Mouse (Mus musculus): ENCODE results near the gene Fam189b.
A peak's percentile ranks its signal among the peaks of the same experiment; 100 is the strongest.
"Not testable (repeated sequence)": the region's sequence is repeated elsewhere in the genome, so short reads cannot be mapped to it uniquely, and the experiment has no call there.

Fam189b gene

GRCm38 (mm10) chr3:89183058-89183958 lies at the start of gene Fam189b:
Gene Fam189b (plus strand): TSS chr3:89183143.
- DNase-seq, result peak; percentile 85 to 91

- no peak for DNase-seq
Observed at GRCm38 (mm10) chr3:89133752-89134151, 49.2 kb upstream of the Fam189b start.

- DNase-seq, result no peak
Observed at GRCm38 (mm10) chr3:89135958-89136357, 47.0 kb upstream of the Fam189b start, which contains the start of gene Pklr. Gene Pklr (plus strand): TSS chr3:89136142.

GRCm38 (mm10) chr3:89136365-89136764 lies 46.6 kb upstream of the Fam189b start:
- peak; percentile 57 to 62 for DNase-seq

- DNase-seq, result no peak
Observed at GRCm38 (mm10) chr3:89144821-89145220, 38.1 kb upstream of the Fam189b start.

GRCm38 (mm10) chr3:89145566-89145965 lies 37.4 kb upstream of the Fam189b start:
- no peak for DNase-seq

GRCm38 (mm10) chr3:89147101-89147978 lies 35.6 kb upstream of the Fam189b start:
- DNase-seq, result no peak

GRCm38 (mm10) chr3:89147979-89148311 lies 35.0 kb upstream of the Fam189b start:
- no peak for DNase-seq

- DNase-seq, result no peak
Observed at GRCm38 (mm10) chr3:89148567-89148966, 34.4 kb upstream of the Fam189b start.

- no peak for DNase-seq
Observed at GRCm38 (mm10) chr3:89152084-89152835, 30.7 kb upstream of the Fam189b start.

GRCm38 (mm10) chr3:89156951-89157350 lies 26.0 kb upstream of the Fam189b start:
- DNase-seq, result no peak

- no peak for DNase-seq
Observed at GRCm38 (mm10) chr3:89158651-89159050, 24.3 kb upstream of the Fam189b start.

- peak; percentile 39 to 41 for DNase-seq
Observed at GRCm38 (mm10) chr3:89159211-89159610, 23.7 kb upstream of the Fam189b start.

GRCm38 (mm10) chr3:89159616-89160344 lies 23.2 kb upstream of the Fam189b start, which contains the start of gene Hcn3:
Gene Hcn3 (minus strand): TSS chr3:89160196.
- peak; percentile 78 to 82 for DNase-seq

GRCm38 (mm10) chr3:89161207-89161606 lies 21.7 kb upstream of the Fam189b start:
- DNase-seq, result not testable (repeated sequence)

GRCm38 (mm10) chr3:89161786-89162185 lies 21.2 kb upstream of the Fam189b start:
- no peak for DNase-seq

- DNase-seq, result no peak
Observed at GRCm38 (mm10) chr3:89163123-89163522, 19.8 kb upstream of the Fam189b start.

- DNase-seq, result no peak
Observed at GRCm38 (mm10) chr3:89163643-89164245, 19.2 kb upstream of the Fam189b start.

- peak; percentile 94 to 97 for DNase-seq
Observed at GRCm38 (mm10) chr3:89164506-89165267, 18.3 kb upstream of the Fam189b start, which contains the start of gene Clk2. Gene Clk2 (plus strand): TSS chr3:89164795.

- no peak for DNase-seq
Observed at GRCm38 (mm10) chr3:89165268-89165870, 17.6 kb upstream of the Fam189b start.

Data from thymus, postnatal 36 days (tissue).